Mouse (Mus musculus) left cerebral cortex, adult 8-10 months (tissue): ENCODE results near the gene Myo5a. TPM values are rescaled to one million over a fixed set of nuclear protein-coding genes. Genes with fewer than 3 reads are reported as not detected.

Experiments used
- total RNA-seq, 4 experiments: library from RNA; stranded (reverse); gene quantifications; 2 replicates each; pipeline ENCODE4 v1.2.4; 2022

Myo5a gene
- total RNA-seq, 4 experiments from 2014 or later = 288 to 326 (median 308) TPM

Other genes starting within 250 kb of the Myo5a start
- under 1 TPM; 0.08 to 0.21 (median 0.18) TPM for gene Onecut1, start 209.1 kb upstream of the Myo5a start, total RNA-seq
- gene Fam214a, start 118.1 kb upstream of the Myo5a start, total RNA-seq = 10 to 100 TPM; 42.1 to 49.9 (median 43.5) TPM
- gene Arpp19, start 33.4 kb upstream of the Myo5a start, total RNA-seq = 100 to 1,000 TPM; 449 to 488 (median 466) TPM
- gene Myo5c, start 161.0 kb downstream of the Myo5a start, total RNA-seq = 1 to 10 TPM; 6.1 to 9.1 (median 7.6) TPM
- gene Gnb5, start 235.3 kb downstream of the Myo5a start, total RNA-seq = 100 to 1,000 TPM; 162 to 190 (median 168) TPM